Mouse (Mus musculus) kidney, embryonic 15.5 days (tissue): Measurements from ENCODE around the gene Retreg2. TPM values are rescaled to one million over a fixed set of nuclear protein-coding genes. Genes with fewer than 3 reads are reported as not detected.

Source experiments
- ATAC-seq: fragments of 200-750 bp; cut with Nextera tagmentation; replicated peaks from 2 replicates; pipeline ENCODE4 v1.8.0; 2017; ENCODE audit warnings: moderate TSS enrichment; ENCODE audit not compliant: low FRiP score
- H3K27ac ChIP-seq: fragments of 300-500 bp; sonication (generic); 2 replicates; pipeline ENCODE4 v1.5.1; 2015; ENCODE audit warnings: mild to moderate bottlenecking, inconsistent platforms
- H3K27me3 ChIP-seq: fragments of 300-500 bp; sonication (generic); 2 replicates; pipeline ENCODE4 v1.6.1; 2015; ENCODE audit warnings: inconsistent platforms
- H3K36me3 ChIP-seq: fragments of 300-500 bp; sonication (generic); 2 replicates; pipeline ENCODE4 v1.6.1; 2015; ENCODE audit warnings: inconsistent platforms
- H3K4me1 ChIP-seq: fragments of 300-500 bp; sonication (generic); 2 replicates; pipeline ENCODE4 v1.6.1; 2015; ENCODE audit warnings: inconsistent platforms
- H3K4me2 ChIP-seq: fragments of 300-500 bp; sonication (generic); 2 replicates; pipeline ENCODE4 v1.6.1; 2015; ENCODE audit warnings: moderate library complexity, mild to moderate bottlenecking, inconsistent platforms
- H3K4me3 ChIP-seq: fragments of 300-500 bp; sonication (generic); replicated peaks from 2 replicates; pipeline ENCODE4 v1.5.1; 2015; ENCODE audit warnings: mild to moderate bottlenecking, inconsistent platforms
- H3K9ac ChIP-seq: fragments of 300-500 bp; sonication (generic); 2 replicates; pipeline ENCODE4 v1.6.1; 2015; ENCODE audit warnings: mild to moderate bottlenecking, inconsistent platforms
- H3K9me3 ChIP-seq: fragments of 300-500 bp; sonication (generic); replicated peaks from 2 replicates; pipeline ENCODE4 v1.6.1; 2016; ENCODE audit warnings: inconsistent platforms
- WGBS: fragments of 180-500 bp; shearing (Covaris S2); methylation state at CpG from one replicate; pipeline ENCODE4 v1.1.7; 2015; ENCODE audit warnings: mixed read lengths; 5-methylcytosine and 5-hydroxymethylcytosine counted together
- polyA plus RNA-seq: library from polyadenylated mRNA; unstranded; fragments of >200 nt; fragmentation: Nextera tagmentation; extraction: Ambion mirVana; gene quantifications from 2 replicates; pipeline ENCODE4 v1.2.1, GENCODE M21; 2015

The Retreg2 gene
- polyA plus RNA-seq, 1 experiment from 2014 or later: 53.5 TPM

DNA sequence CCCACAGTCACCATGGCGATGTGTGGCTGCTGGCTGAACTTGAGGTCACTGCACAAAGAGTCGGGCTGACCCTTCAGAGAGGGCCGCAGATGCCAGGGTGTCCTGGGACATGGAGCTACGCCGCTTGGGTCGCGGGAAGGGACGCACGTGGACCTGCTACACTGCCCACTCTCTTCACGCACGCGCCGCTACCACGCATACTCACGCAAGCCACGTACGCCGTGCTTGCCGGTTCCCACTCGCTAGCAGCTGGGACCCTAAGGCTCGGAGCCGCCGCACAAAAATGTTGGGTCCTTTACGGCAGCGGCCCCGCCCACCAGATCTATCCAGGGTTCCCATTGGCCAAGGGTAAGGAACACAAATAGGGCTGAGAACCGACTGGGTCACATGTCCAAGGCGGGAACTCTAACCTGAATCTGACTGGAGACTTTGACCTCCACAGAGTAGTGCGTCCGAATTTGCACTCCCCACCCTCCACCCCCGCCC, 37.6 kb downstream of the Retreg2 start, which contains the start of gene Abcb6:
TSS of gene Abcb6 (minus strand) at position 288 of the 486 bp plus-strand sequence.
- peak within 1 kb of the TSS; percentile 49 for H3K27ac ChIP-seq
- H3K36me3 ChIP-seq: peaks cover 66% of the 10 kb centered on the region
- H3K4me2 ChIP-seq: peak within 1 kb of the TSS; percentile 83
- peak within 1 kb of the TSS; percentile 64 for H3K4me3 ChIP-seq
- H3K27me3 ChIP-seq: no peaks in the 10 kb centered on the region
- peak within 1 kb of the TSS; percentile 57 for H3K9ac ChIP-seq
- under 1% methylated on average over 31 of the region's 31 CpGs for WGBS
- no peaks in the 10 kb centered on the region for H3K9me3 ChIP-seq
- peaks cover 20% of the 10 kb centered on the region for H3K4me1 ChIP-seq
- ATAC-seq: peak; percentile 90

DNA sequence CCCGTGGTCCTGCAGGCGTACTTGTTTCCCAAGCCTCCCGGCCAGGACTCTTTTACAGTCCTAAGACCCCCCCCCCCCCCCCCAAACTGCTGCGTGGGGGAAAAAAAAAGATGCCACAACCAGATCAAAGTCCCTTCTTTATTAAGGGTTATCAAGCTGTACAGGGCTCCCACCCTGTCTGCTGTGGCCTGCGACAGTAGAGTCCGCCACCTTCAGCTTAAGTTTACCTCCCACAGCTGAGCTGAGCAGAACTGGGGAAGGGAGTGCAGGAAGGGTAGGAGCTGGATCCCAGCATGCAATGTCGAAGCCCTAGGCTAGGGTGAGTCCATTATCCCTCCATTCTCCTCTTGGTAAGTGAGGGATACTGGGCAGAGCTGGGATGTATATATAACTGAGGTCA, 38.2 kb downstream of the Retreg2 start:
- Histone ChIP-seq H3K27ac (peak overlapping the region; percentile 49; the same call in 1 of the 2 replicates), H3K9ac (no peak overlapping the region), H3K4me2 (peak overlapping the region; percentile 83), H3K27me3 (no peaks in the 10 kb centered on the region), H3K9me3 (no peaks in the 10 kb centered on the region), H3K4me3 (peak overlapping the region; percentile 64; the same call in 1 of the 2 replicates), H3K4me1 (peaks cover 20% of the 10 kb centered on the region), H3K36me3 (peaks cover 66% of the 10 kb centered on the region)
- no peak for ATAC-seq
- 25% methylated on average over 7 of the region's 7 CpGs for WGBS

DNA sequence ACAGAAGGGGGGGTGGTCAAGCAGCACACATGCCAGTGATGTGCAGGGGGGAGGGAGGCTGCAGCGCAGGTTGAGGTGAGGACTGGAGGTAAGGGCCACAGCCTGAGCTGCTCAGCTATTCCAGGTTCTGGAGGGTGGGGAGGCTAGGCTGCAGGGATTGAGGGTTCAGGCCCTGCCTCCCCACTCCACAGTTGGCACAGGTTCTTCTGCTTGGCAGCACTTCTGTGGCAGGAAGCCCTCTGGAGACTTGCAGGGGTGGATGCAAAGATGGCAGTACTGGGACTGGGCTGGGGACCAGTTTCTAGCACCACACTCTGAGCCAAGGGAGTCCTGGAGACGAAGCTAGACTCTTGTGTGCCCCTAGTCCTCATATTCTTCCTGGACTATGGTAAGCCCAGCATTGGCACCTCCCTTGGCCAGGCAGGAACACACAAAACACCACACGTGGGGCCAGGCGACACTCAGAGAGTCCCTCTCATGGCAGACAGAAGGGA, 38.8 kb downstream of the Retreg2 start:
- peaks cover 20% of the 10 kb centered on the region for H3K4me1 ChIP-seq
- ATAC-seq: no peak
- 82% methylated on average over 4 of the region's 4 CpGs for WGBS
- no peak overlapping the region for H3K4me2 ChIP-seq
- H3K27ac ChIP-seq: no peak overlapping the region
- H3K36me3 ChIP-seq: peaks cover 66% of the 10 kb centered on the region
- H3K9ac ChIP-seq: no peak overlapping the region
- H3K4me3 ChIP-seq: no peak overlapping the region
- no peaks in the 10 kb centered on the region for H3K27me3 ChIP-seq
- H3K9me3 ChIP-seq: no peaks in the 10 kb centered on the region

DNA sequence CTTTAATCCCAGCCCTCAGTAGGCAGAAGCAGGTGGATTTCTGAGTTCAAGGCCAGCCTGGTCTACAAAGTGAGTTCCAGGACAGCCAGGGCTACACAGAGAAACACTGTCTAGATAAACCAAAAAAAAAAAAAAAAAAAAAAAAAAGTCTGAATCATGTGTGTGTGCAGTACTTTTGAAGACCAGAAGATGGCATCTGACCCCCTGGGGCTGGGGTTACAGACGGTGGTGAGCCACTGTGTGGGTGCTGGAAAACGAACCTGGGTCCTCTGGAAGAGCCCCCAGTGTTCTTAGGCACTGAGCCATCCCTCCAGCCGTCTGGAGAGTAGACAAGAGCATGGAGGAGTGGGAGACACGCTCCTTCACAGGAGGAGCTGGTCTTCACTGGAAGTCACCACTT, 39.6 kb downstream of the Retreg2 start:
- no peaks in the 10 kb centered on the region for H3K27me3 ChIP-seq
- no peak overlapping the region for H3K4me2 ChIP-seq
- H3K4me1 ChIP-seq: peaks cover 20% of the 10 kb centered on the region
- H3K27ac ChIP-seq: no peak overlapping the region
- H3K36me3 ChIP-seq: peaks cover 65% of the 10 kb centered on the region
- WGBS: 76% methylated on average over 4 of the region's 4 CpGs
- no peak overlapping the region for H3K4me3 ChIP-seq
- no peak overlapping the region for H3K9ac ChIP-seq
- no peaks in the 10 kb centered on the region for H3K9me3 ChIP-seq
- ATAC-seq: no peak

DNA sequence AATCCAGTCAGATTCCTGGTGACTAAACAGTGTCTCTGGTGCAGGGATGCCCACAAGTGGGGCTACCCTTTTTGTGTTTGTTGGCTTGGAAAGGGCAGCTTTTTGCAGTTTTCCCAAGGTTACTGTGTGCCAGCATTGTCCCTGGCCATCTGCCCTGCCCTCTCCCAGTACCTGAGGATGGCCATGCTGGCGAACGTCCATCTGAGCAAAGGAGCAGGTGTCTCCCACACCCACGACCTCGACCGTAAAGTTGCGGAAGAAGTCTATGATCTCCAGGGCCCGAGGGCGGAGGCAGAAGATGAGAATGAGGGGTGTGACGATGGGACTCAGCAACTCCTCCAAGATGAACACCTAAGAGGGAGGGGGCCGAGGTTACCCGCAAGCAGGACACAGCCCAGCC, 42.9 kb downstream of the Retreg2 start:
- peaks cover 75% of the 10 kb centered on the region for H3K36me3 ChIP-seq
- ATAC-seq: no peak

DNA sequence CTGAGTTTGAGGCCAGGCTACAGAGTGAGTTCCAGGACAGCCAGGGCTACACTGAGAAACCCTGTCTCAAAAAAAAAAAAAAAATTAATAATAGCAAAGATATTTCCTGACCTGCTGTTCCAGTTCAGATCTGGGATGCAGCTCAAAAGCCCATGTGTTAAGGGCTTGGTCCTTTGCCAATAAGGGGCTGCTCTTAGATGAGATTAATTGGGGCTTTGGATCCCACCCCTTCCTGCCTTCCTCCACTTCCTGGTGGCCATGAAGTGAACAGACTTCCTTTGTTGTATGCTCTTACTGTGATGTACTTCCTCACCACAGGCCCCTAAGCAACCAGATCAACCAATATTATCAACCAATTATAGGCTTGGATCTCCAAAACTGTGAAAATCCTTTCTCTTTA, 44.5 kb downstream of the Retreg2 start:
- no peaks in the 10 kb centered on the region for H3K9me3 ChIP-seq
- no peak overlapping the region for H3K4me3 ChIP-seq
- H3K4me2 ChIP-seq: no peak overlapping the region
- no peak overlapping the region for H3K9ac ChIP-seq
- H3K4me1 ChIP-seq: peaks cover 10% of the 10 kb centered on the region
- H3K27me3 ChIP-seq: no peaks in the 10 kb centered on the region
- peaks cover 67% of the 10 kb centered on the region for H3K36me3 ChIP-seq
- H3K27ac ChIP-seq: no peak overlapping the region
- ATAC-seq: no peak

More for the DNA sequence above, 42.9 kb downstream of the Retreg2 start:
- Histone ChIP-seq H3K4me3 (no peak overlapping the region), H3K4me2 (no peak overlapping the region), H3K9me3 (no peaks in the 10 kb centered on the region), H3K27ac (no peak overlapping the region), H3K9ac (no peak overlapping the region), H3K4me1 (peaks cover 6% of the 10 kb centered on the region), H3K27me3 (no peaks in the 10 kb centered on the region)
- WGBS: 93% methylated on average over 11 of the region's 11 CpGs

DNA sequence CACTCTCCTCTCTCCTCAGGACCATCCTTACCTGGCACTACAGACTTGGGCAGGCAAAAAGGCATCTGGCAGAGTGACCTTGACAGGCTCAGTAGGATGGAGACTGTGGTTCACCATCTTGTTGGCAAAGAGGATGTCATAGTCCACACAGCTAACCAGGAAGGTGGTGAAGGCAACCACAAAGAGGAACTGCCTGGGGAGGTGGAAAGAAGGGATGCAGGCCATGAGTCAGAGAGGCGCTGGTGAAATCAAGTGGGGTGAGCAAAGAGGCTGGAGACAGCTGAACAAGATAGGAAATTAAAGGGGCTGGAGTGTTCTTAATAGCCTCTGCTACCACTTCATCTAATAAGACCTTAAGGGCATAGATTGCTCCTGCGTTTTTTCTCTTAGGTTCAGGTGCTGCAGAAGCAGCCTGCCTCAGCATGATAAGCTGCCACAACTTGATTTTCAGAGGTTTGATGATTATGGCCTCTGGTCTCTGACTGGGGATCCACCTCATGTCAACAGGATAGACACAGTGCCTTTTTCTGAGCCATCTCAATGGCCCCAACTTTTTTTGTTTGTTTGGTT, 45.4 kb downstream of the Retreg2 start:
- Histone ChIP-seq H3K27ac (no peak overlapping the region), H3K4me1 (peaks cover 13% of the 10 kb centered on the region), H3K4me2 (no peak overlapping the region), H3K9ac (no peak overlapping the region), H3K27me3 (no peaks in the 10 kb centered on the region), H3K9me3 (no peaks in the 10 kb centered on the region), H3K4me3 (no peak overlapping the region), H3K36me3 (peaks cover 58% of the 10 kb centered on the region)
- 92% methylated on average over 2 of the region's 2 CpGs for WGBS
- no peak for ATAC-seq

DNA sequence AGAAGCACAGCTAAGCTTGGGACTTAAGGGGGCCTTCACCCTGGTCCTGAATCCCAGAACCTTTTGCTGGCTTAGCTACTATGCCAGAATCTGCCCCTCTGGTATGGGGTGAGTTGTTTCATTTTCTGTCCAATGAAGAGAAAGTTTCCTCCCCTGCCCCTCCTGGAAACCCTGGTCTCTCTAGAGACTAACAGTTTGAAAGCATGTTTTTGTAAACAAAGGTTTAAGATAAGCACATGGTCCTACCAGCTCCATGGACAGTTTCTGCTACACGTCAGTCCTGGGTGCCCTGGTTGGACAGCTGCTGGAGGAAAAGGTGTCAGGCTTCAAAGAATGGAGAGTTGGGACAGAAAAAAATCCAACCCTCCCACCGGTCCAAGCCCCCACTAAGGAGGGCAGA, 48.0 kb downstream of the Retreg2 start:
- H3K4me2 ChIP-seq: peak overlapping the region; percentile 92

DNA sequence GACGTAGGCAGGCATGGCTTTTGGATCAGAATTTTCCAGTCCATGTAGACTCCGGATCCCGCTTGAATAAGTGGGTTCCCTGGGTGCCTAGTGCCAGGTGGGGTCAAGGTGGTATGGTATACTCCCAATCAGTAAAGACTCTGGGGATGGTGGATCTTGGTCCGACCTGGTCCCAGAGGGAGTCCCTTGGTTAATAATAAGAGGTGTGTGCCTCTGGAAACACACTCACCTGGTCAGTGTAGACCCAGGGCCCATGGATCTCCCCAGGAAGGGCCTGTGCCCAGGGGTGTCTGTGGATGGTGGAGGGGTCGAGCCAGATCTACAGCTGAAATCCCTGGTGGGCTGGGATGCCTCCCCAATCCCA, 48.7 kb downstream of the Retreg2 start:
- Histone ChIP-seq H3K4me2 (peak overlapping the region; percentile 92), H3K4me1 (peaks cover 20% of the 10 kb centered on the region), H3K4me3 (peak overlapping the region; percentile 87), H3K9ac (peak overlapping the region; percentile 91), H3K36me3 (peaks cover 41% of the 10 kb centered on the region), H3K9me3 (no peaks in the 10 kb centered on the region), H3K27ac (peak overlapping the region; percentile 92), H3K27me3 (no peaks in the 10 kb centered on the region)
- WGBS: 45% methylated on average over 5 of the region's 5 CpGs
- ATAC-seq: no peak; the same call in 1 of the 2 replicates

More for the DNA sequence above, 48.0 kb downstream of the Retreg2 start:
- peaks cover 41% of the 10 kb centered on the region for H3K36me3 ChIP-seq
- no peaks in the 10 kb centered on the region for H3K27me3 ChIP-seq
- 59% methylated on average over 2 of the region's 2 CpGs for WGBS
- no peak overlapping the region for H3K27ac ChIP-seq
- no peak for ATAC-seq
- H3K4me3 ChIP-seq: peak overlapping the region; percentile 87; the same call in 1 of the 2 replicates
- peaks cover 20% of the 10 kb centered on the region for H3K4me1 ChIP-seq
- H3K9ac ChIP-seq: peak overlapping the region; percentile 91; the same call in 1 of the 2 replicates
- H3K9me3 ChIP-seq: no peaks in the 10 kb centered on the region

DNA sequence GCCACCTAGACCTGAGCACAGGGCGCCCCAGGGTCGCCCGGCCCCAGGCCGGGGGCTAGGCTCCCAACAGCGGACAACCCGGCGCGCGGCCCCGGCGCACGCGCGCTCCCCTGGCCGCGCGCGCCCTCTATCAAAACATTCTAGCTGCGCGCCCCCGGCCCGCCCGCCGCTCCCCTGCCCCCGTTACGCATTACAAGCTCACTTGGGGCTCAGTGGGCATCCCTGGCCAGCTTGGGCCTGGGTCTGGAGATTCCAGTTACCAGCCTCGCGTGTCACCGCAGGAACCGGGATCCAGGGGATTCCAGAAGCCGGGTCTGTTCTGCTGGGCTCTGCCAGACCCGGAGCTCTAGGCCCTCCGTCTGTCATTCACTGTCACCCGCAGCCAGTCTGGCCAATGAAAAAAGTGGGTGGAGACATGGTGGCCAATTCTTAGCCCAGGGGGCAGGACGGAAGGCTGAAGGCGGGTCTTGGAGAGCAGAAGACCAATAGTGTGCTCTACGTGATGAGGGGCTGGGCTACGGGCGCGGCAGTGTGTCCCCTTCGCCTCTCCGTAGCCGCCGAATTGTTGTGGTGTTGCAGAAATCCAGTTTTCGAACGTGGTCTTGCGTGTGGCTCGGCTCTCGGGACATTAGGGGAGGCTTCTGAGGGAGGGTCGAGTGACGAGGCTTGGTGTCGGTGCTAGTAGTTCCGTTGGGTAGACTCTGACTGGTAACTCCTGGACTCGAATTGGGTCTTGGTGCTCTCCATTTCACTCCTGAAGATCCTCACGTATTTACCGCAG, 49.2 kb downstream of the Retreg2 start, which contains the start of the genes Ankzf1 and Atg9a:
TSS of gene Ankzf1 (plus strand) at position 530 of the 781 bp plus-strand sequence.
TSS of gene Atg9a (minus strand) at position 575 of the 781 bp plus-strand sequence.
- H3K27ac ChIP-seq: peak within 1 kb of the TSS; percentile 97
- WGBS: under 1% methylated on average over 56 of the region's 56 CpGs
- peak within 1 kb of the TSS; percentile 92 for H3K4me2 ChIP-seq
- peak; percentile 100 for ATAC-seq
- no peaks in the 10 kb centered on the region for H3K9me3 ChIP-seq
- H3K27me3 ChIP-seq: no peaks in the 10 kb centered on the region
- peaks cover 20% of the 10 kb centered on the region for H3K4me1 ChIP-seq
- H3K36me3 ChIP-seq: peaks cover 41% of the 10 kb centered on the region
- H3K4me3 ChIP-seq: peak within 1 kb of the TSS; percentile 87
- H3K9ac ChIP-seq: peak within 1 kb of the TSS; percentile 93

DNA sequence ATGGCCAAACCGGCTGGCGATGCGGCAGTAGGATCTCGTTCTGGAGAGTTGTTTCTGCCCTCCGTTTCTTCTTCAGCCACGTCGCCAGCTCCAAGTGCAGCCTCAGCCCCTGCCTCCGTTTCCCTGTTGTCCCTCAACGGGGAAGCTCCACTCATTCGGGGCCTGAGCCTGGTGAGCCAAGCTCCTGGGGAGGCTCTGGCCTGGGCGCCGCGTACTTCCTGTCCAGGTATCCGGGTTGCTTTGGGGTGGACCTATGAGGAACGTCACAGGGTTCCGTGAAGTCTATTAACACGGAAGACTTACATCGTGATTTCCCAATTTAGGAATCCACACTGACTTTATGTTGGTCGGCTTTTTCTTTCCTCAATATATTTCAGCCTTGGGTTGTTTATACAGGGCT, 49.9 kb downstream of the Retreg2 start:
- Histone ChIP-seq H3K27ac (peak overlapping the region; percentile 97), H3K9me3 (no peaks in the 10 kb centered on the region), H3K9ac (peak overlapping the region; percentile 93), H3K36me3 (peaks cover 42% of the 10 kb centered on the region), H3K4me3 (peak overlapping the region; percentile 87), H3K27me3 (no peaks in the 10 kb centered on the region), H3K4me1 (peaks cover 20% of the 10 kb centered on the region), H3K4me2 (peak overlapping the region; percentile 92)
- WGBS: under 1% methylated on average over 19 of the region's 19 CpGs
- peak; percentile 29 for ATAC-seq
